Comparison of ENCODE assay signal across 9 mouse cellular contexts in genomic region chr19:45737208-45737845, GRCm38 (mm10). TPM values are rescaled to one million over a fixed set of nuclear protein-coding genes. Genes with fewer than 3 reads are reported as not detected.
DNase-seq lines count a peak whose midpoint lies in the region; ATAC-seq and TF ChIP-seq lines count a peak whose summit lies in the region.
"Had no signal": no experiment of that assay in that cellular context is flagged by ENCODE, and none has a peak within 500 bp of the region (broad histone marks: within the 10 kb centered on the region; RNA-seq: fewer than 3 reads in every experiment).

No protein-coding gene starts in this region.

- H3K4me1 ChIP-seq in liver, embryonic 16.5 days (ENCODE audit: control insufficient read depth, low read depth, low read length), result peaks cover 7% of the 10 kb centered on the region

- H3K4me3 ChIP-seq in gastrocnemius, adult 2 months, result peak overlapping the region; percentile 59
- no peak overlapping the region for H3K4me3 ChIP-seq in liver, embryonic 16.5 days (ENCODE audit: low read depth, low read length)

- peaks cover 95% of the 10 kb centered on the region for H3K27me3 ChIP-seq in liver, embryonic 16.5 days (ENCODE audit: control insufficient read depth, insufficient read depth, low read depth, low read length)

- H3K4me2 ChIP-seq in liver, embryonic 16.5 days (ENCODE audit: low read depth, low read length), result peak overlapping the region; percentile 36; the same call in 1 of the 2 replicates

- WGBS in liver, embryonic 16.5 days (ENCODE audit: insufficient replicate concordance), result 24% methylated on average over 21 of the region's 23 CpGs

- TF ChIP-seq CTCF in gastrocnemius, adult 2 months (IDR thresholded peaks at IDR 0.05), result no peak

- DNase-seq in gastrocnemius, adult 2 months, result no peak
- no peak for DNase-seq in gastrocnemius, adult 18-20 months (ENCODE audit: low spot score)
- peak; percentile 38 for DNase-seq in thymus, postnatal 0 days (ENCODE audit: low spot score)
- DNase-seq in thymus, adult 18-20 months, result no peak
- DNase-seq in thymus, postnatal 4 days, result peak; percentile 59
- DNase-seq in adipocyte (ENCODE audit: low spot score), result no peak
- DNase-seq in yolk sac, embryonic 10.5 days (ENCODE audit: low spot score), result no peak

- intact Hi-C loops in gastrocnemius, adult 2 months (cut with DNase I), result no loop called here

- H3K9me3 ChIP-seq in liver, embryonic 16.5 days (replicated peaks; ENCODE audit: control insufficient read depth, low read length), result no peaks in the 10 kb centered on the region

- H3K9ac ChIP-seq in liver, embryonic 16.5 days (ENCODE audit: low read depth, low read length), result no peak overlapping the region

- no peak for ATAC-seq in liver, embryonic 16.5 days (ENCODE audit: low read depth)

- H3K27ac ChIP-seq in gastrocnemius, adult 2 months, result no peak overlapping the region
- H3K27ac ChIP-seq in liver, embryonic 16.5 days (ENCODE audit: low read length), result no peak overlapping the region

- H3K36me3 ChIP-seq in liver, embryonic 16.5 days (ENCODE audit: control insufficient read depth, insufficient read depth), result no peaks in the 10 kb centered on the region

RNA-seq across cellular contexts. Expression of gene Fgf8, which starts 5.4 kb away (rescaled TPM):
- not detected for total RNA-seq in gastrocnemius, adult 2 months (2021)
- not detected for total RNA-seq in gastrocnemius, adult 18-20 months (2021)
- polyA plus RNA-seq in thymus, postnatal 0 days (2015; fragmentation: Nextera tagmentation; extraction: Ambion mirVana), result 0.17 and 0.19 TPM in 2 replicates
- polyA plus RNA-seq in liver, embryonic 16.5 days (2015; fragmentation: Nextera tagmentation; extraction: Ambion mirVana), result not detected in 2 replicates
- total RNA-seq: liver, adult 2 months had no signal
- polyA plus RNA-seq: liver, adult 2 months had no signal

RNA-seq across cellular contexts. Expression of gene Npm3, which starts 12.1 kb away (rescaled TPM):
- total RNA-seq in gastrocnemius, adult 2 months (2021), result 10 to 100 TPM; 11.0 to 13.3 TPM
- total RNA-seq in gastrocnemius, adult 18-20 months (2021), result 10 to 100 TPM; 10.1 to 11.0 TPM
- polyA plus RNA-seq in thymus, postnatal 0 days (2015; fragmentation: Nextera tagmentation; extraction: Ambion mirVana), result 27.4 and 34.1 TPM in 2 replicates
- 4.6 and 6.1 TPM in 2 replicates for polyA plus RNA-seq in liver, embryonic 16.5 days (2015; fragmentation: Nextera tagmentation; extraction: Ambion mirVana)

RNA-seq across cellular contexts. Expression of gene Mgea5, which starts 46.3 kb away (rescaled TPM):
- total RNA-seq in gastrocnemius, adult 2 months (2021), result 10 to 100 TPM; 35.2 to 41.8 TPM
- 10 to 100 TPM; 32.1 to 39.9 TPM for total RNA-seq in gastrocnemius, adult 18-20 months (2021)
- polyA plus RNA-seq in thymus, postnatal 0 days (2015; fragmentation: Nextera tagmentation; extraction: Ambion mirVana), result 61.0 and 90.5 TPM in 2 replicates
- polyA plus RNA-seq in liver, embryonic 16.5 days (2015; fragmentation: Nextera tagmentation; extraction: Ambion mirVana), result 15.6 and 16.3 TPM in 2 replicates

Comparison
In these comparisons a context has a peak if more than half of its experiments do, and no peak if none do; other contexts are left out.
1. DNase-seq: peak in thymus, postnatal 0 days (single experiment) and thymus, postnatal 4 days (single experiment); none in gastrocnemius, adult 2 months (single experiment), gastrocnemius, adult 18-20 months (single experiment), thymus, adult 18-20 months (0 of 2), adipocyte (single experiment) and yolk sac, embryonic 10.5 days (single experiment).